Mouse (Mus musculus) liver, embryonic 14.5 days (tissue): ENCODE data around the gene Trib3. TPM values are rescaled to one million over a fixed set of nuclear protein-coding genes. Genes with fewer than 3 reads are reported as not detected.
"Not testable (repeated sequence)": the region's sequence is repeated elsewhere in the genome, so short reads cannot be mapped to it uniquely, and the experiment has no call there.

Source experiments
- ATAC-seq: fragments of 200-750 bp; cut with Nextera tagmentation; 2 replicates; pipeline ENCODE4 v1.8.0; 2017; ENCODE audit warnings: moderate number of reproducible peaks, mild to moderate bottlenecking, moderate library complexity; ENCODE audit not compliant: insufficient read depth
- DNase-seq, 3 experiments: peaks; one replicate each; pipeline ENCODE4 v3.0.0-alpha.2; 2012 to 2013; ENCODE audit warnings: low read depth in 3 of 3, low spot score in 3 of 3
- H3K27ac ChIP-seq: fragments of 300-500 bp; sonication (generic); 2 replicates; pipeline ENCODE4 v1.5.1; 2014; ENCODE audit warnings: moderate library complexity, mild to moderate bottlenecking, control low read depth, inconsistent platforms
- H3K27me3 ChIP-seq: fragments of 300-500 bp; sonication (generic); 2 replicates; pipeline ENCODE4 v1.6.1; 2014; ENCODE audit warnings: mild to moderate bottlenecking, low read length, moderate library complexity; ENCODE audit not compliant: control insufficient read depth, insufficient read depth
- H3K36me3 ChIP-seq: fragments of 300-500 bp; sonication (generic); replicated peaks from 2 replicates; pipeline ENCODE4 v1.6.1; 2014; ENCODE audit warnings: low read depth; ENCODE audit not compliant: control insufficient read depth, insufficient read depth
- H3K4me1 ChIP-seq, 2 experiments: fragments of 200-500 bp in 1 of 2; fragments of 300-500 bp in 1 of 2; sonication (generic) in 1 of 2; replicated peaks; 2 replicates each; pipeline ENCODE4 v1.6.1; 2012 to 2014; ENCODE audit warnings: antibody characterized with exemption in 1 of 2, inconsistent platforms in 1 of 2, low read length in 1 of 2; ENCODE audit not compliant: control insufficient read depth in 2 of 2, insufficient read depth in 2 of 2
- H3K4me2 ChIP-seq: fragments of 300-500 bp; sonication (generic); 2 replicates; pipeline ENCODE4 v1.6.1; 2014; ENCODE audit warnings: low read depth, mild to moderate bottlenecking, control low read depth, moderate library complexity
- H3K4me3 ChIP-seq, 2 experiments: fragments of 200-500 bp in 1 of 2; fragments of 300-500 bp in 1 of 2; sonication (generic) in 1 of 2; 2 replicates each; pipeline ENCODE4 v1.5.1; 2012 to 2014; ENCODE audit warnings: low read depth in 2 of 2, low read length in 2 of 2, mild to moderate bottlenecking in 2 of 2, control low read depth in 1 of 2, inconsistent platforms in 1 of 2, moderate library complexity in 1 of 2; ENCODE audit not compliant: insufficient read depth in 1 of 2
- H3K9ac ChIP-seq: fragments of 300-500 bp; sonication (generic); replicated peaks from 2 replicates; pipeline ENCODE4 v1.6.1; 2014; ENCODE audit warnings: mild to moderate bottlenecking, control low read depth, moderate library complexity
- H3K9me3 ChIP-seq: fragments of 300-500 bp; sonication (generic); 2 replicates; pipeline ENCODE4 v1.6.1; 2016; ENCODE audit warnings: low read length, mixed read lengths; ENCODE audit not compliant: control insufficient read depth
- CTCF ChIP-seq: IDR thresholded peaks from 2 replicates; pipeline ENCODE4 v1.5.1; 2016; ENCODE audit warnings: antibody characterized with exemption, low read depth, control low read depth
- EP300 ChIP-seq: IDR thresholded peaks from 2 replicates; pipeline ENCODE4 v1.6.1; 2016; ENCODE audit warnings: antibody characterized with exemption, low read depth
- WGBS: fragments of 180-500 bp; shearing (Covaris S2); extraction: QIAGEN DNeasy Blood & Tissue Kit; methylation state at CpG from one replicate; pipeline ENCODE4 v1.1.7; 2014; ENCODE audit not compliant: insufficient replicate concordance; 5-methylcytosine and 5-hydroxymethylcytosine counted together
- polyA plus RNA-seq, 2 experiments: library from polyadenylated mRNA; depleted of rRNA in 1 of 2; stranded (reverse) in 1 of 2; unstranded in 1 of 2; fragments of >200 nt; fragmentation: Nextera tagmentation in 1 of 2; extraction: Ambion mirVana in 1 of 2; gene quantifications; 2 replicates each; pipeline versions ENCODE4 v1.2.1 to v1.2.3; 2012 to 2014

Trib3 gene
- polyA plus RNA-seq, 2 experiments, result 0.70 to 0.77 TPM

GRCm38 (mm10) chr2:152302862-152303261 lies 41.0 kb downstream of the Trib3 start:
- Histone ChIP-seq H3K4me3 (no peak overlapping the region), H3K27ac (no peak overlapping the region), H3K4me1 (no peaks in the 10 kb centered on the region; a peak in 1 of 4 replicates), H3K27me3 (no peaks in the 10 kb centered on the region), H3K9me3 (no peaks in the 10 kb centered on the region), H3K9ac (no peak overlapping the region), H3K36me3 (peaks cover 18% of the 10 kb centered on the region), H3K4me2 (no peak overlapping the region)
- no peak for ATAC-seq
- 80% methylated on average over 2 of the region's 2 CpGs for WGBS
- no peak for DNase-seq
- TF ChIP-seq CTCF (no peak), EP300 (no peak)

DNA sequence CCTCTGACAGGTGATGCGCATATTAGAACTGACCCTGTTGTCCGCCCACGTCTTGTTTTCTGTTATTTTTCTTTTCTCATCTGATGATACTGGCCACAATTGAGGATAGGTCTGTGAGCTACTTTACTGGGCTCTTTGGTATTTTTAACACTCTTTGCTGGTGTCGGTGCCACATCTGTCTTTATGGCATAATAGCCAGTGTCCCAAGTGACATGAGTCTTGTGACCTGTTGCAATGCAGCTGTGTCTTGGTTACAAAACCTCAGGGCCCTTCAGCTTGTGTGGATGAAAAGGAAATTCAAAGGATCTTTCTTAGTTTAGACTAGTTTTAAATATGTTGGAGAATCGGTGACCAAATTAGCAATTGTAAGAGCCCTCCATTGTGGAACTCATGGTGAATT lies 49.3 kb downstream of the Trib3 start:
- H3K4me2 ChIP-seq, result peak overlapping the region; percentile 80
- H3K9ac ChIP-seq, result peak overlapping the region; percentile 78
- H3K36me3 ChIP-seq, result no peaks in the 10 kb centered on the region
- no peak overlapping the region for H3K27ac ChIP-seq
- TF ChIP-seq EP300 (no peak), CTCF (no peak)
- no peaks in the 10 kb centered on the region for H3K27me3 ChIP-seq
- no peak for ATAC-seq
- DNase-seq, result peak in 1 of 3 experiments; percentile 9
- peaks cover 4 to 17% of the 10 kb centered on the region in 2 experiments for H3K4me1 ChIP-seq
- H3K4me3 ChIP-seq, result peak overlapping the region; percentile 74 to 84
- no peaks in the 10 kb centered on the region for H3K9me3 ChIP-seq
- WGBS, result 34% methylated on average over 5 of the region's 5 CpGs

DNA sequence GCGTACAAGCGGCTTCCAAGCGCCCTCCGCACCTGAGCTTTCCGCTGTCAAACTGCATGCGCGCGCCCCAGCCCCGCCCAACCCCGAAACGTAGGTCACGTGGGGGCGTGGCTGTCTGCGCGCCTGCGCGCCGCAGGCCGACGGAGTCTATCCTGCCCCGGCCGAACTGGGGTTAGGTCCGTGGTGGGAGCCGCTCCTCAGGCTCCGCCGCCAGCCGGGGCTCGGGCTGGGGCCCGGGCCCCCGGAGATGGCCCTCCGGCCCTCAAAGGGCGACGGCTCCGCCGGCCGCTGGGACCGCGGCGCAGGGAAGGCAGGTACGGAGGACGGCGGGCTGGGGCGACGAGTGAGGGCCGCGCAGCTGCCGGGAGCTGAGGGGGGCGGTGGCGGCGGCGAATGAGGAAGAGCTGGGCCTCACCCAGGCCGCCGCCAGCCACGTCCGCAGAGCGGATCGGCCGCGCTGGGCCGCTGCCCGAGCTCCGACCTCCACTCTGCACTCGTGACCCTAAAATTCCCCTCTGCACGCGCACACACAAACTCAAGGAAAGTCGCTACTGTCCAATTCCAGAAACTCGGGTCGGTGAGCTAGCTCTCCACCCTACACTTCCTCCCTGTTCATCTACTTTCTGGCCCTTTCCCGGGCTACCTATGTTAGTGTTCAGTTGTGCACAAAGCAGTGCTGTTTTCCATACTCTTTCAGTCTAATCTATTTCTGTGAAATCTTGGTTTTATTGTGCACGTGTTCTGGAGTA lies 49.9 kb downstream of the Trib3 start, which contains the start of gene Tbc1d20:
Gene Tbc1d20 (plus strand): TSS at position 102 of the 749 bp plus-strand sequence.
- Histone ChIP-seq H3K4me2 (peak within 1 kb of the TSS; percentile 80), H3K27ac (peak within 1 kb of the TSS; percentile 12), H3K9ac (peak within 1 kb of the TSS; percentile 78), H3K9me3 (no peaks in the 10 kb centered on the region), H3K36me3 (no peaks in the 10 kb centered on the region), H3K27me3 (no peaks in the 10 kb centered on the region), H3K4me3 (peak within 1 kb of the TSS; percentile 74 to 84), H3K4me1 (peaks cover 4 to 17% of the 10 kb centered on the region in 2 experiments)
- DNase-seq (peak; percentile 81 to 84 (median 81)), ATAC-seq (peak; percentile 98)
- TF ChIP-seq EP300 (no peak), CTCF (no peak)
- under 1% methylated on average over 46 of the region's 70 CpGs for WGBS

DNA sequence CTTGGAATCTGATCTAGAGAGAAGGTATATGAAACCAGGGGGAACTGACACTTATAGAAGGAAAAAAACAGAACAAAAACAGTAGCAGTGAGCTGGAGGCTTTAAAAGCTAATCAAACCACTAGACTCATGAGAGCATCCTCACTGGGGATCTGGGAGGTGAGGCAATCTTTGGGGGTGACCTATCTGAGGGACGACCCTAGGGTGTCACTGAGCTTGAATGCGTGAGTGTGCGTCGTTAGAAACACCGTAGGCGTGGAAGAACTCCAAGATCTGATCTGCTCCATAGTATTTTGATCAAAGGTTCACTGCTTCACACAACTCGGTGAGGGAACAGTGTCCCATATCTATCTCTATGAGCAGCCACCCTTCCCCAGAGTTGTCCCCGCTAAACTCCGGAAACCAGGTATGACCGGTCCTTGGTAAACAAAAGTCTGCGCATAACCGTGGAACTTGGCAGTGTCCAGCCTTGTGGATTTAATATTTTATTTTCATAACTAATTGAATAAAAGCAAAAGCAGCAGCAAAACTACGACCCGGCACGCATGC lies 50.6 kb downstream of the Trib3 start:
- H3K36me3 ChIP-seq, result no peaks in the 10 kb centered on the region
- H3K4me1 ChIP-seq, result peaks cover 4 to 17% of the 10 kb centered on the region in 2 experiments
- peak overlapping the region; percentile 12 for H3K27ac ChIP-seq
- no peaks in the 10 kb centered on the region for H3K9me3 ChIP-seq
- H3K27me3 ChIP-seq, result no peaks in the 10 kb centered on the region
- peak overlapping the region; percentile 74 for H3K9ac ChIP-seq
- H3K4me2 ChIP-seq, result peak overlapping the region; percentile 80
- WGBS, result 2% methylated on average over 15 of the region's 15 CpGs
- ATAC-seq (peak; percentile 55), DNase-seq (no peak)
- H3K4me3 ChIP-seq, result peak overlapping the region; percentile 73 to 74
- no peak for TF ChIP-seq CTCF

DNA sequence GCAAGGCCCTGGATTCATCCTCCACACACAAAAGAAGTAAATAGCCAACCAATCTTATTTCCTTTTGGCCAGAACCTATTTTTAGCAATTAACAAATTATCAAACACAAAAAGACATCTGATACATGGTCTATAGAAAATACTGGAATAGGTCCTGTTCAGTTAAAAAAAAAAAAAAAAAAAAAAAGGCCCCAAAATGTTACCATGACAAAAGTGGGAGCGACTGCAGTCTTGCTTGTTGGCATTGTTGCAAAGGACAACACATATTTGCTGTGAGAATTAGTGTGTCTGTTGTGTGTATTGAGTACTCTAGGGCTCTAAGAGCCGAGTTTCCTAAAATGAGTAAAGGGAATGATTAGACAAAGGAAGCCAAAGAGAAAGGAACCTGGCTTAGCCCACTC lies 51.4 kb downstream of the Trib3 start:
- no peaks in the 10 kb centered on the region for H3K9me3 ChIP-seq
- H3K4me3 ChIP-seq, result no peak overlapping the region
- H3K36me3 ChIP-seq, result no peaks in the 10 kb centered on the region
- TF ChIP-seq CTCF (no peak), EP300 (no peak)
- DNase-seq, result no peak
- no peak overlapping the region for H3K4me2 ChIP-seq
- peaks cover 4 to 15% of the 10 kb centered on the region in 2 experiments for H3K4me1 ChIP-seq
- no peak for ATAC-seq
- no peaks in the 10 kb centered on the region for H3K27me3 ChIP-seq
- WGBS, result 79% methylated on average over 2 of the region's 2 CpGs
- no peak overlapping the region for H3K27ac ChIP-seq
- no peak overlapping the region for H3K9ac ChIP-seq

- not testable (repeated sequence) for H3K27ac ChIP-seq, H3K27me3 ChIP-seq, H3K9ac ChIP-seq, H3K4me2 ChIP-seq, H3K4me1 ChIP-seq, DNase-seq, H3K9me3 ChIP-seq, H3K4me3 ChIP-seq, ATAC-seq, H3K36me3 ChIP-seq
- WGBS, result 73% methylated on average over 2 of the region's 2 CpGs
These were observed 54.2 kb downstream of the Trib3 start for GRCm38 (mm10) chr2:152289623-152290022.
